Mouse (Mus musculus): ENCODE results near the gene Nkain2. TPM values are rescaled to one million over a fixed set of nuclear protein-coding genes. Genes with fewer than 3 reads are reported as not detected.

Gene Nkain2
- 0.33 and 1.00 TPM in 2 replicates for polyA plus RNA-seq (2014; fragmentation: Nextera tagmentation; extraction: Ambion mirVana)

- ATAC-seq (replicated peaks; ENCODE audit: insufficient number of reproducible peaks, low FRiP score, low TSS enrichment, low read depth) (peak; percentile 81), DNase-seq (ENCODE audit: low spot score) (peak; percentile 63)
- under 1% methylated on average over 48 of the region's 81 CpGs for WGBS
- no peaks in the 10 kb centered on the region for H3K36me3 ChIP-seq (replicated peaks; ENCODE audit: control insufficient read depth, insufficient read depth, low read depth, low read length)
- no peaks in the 10 kb centered on the region for H3K9me3 ChIP-seq (replicated peaks; ENCODE audit: control insufficient read depth, low read length)
- H3K4me2 ChIP-seq (ENCODE audit: low read depth, low read length) = peak within 1 kb of the TSS; percentile 96
- H3K27ac ChIP-seq (replicated peaks; ENCODE audit: low read depth, low read length) = no peak within 1 kb of the TSS
- no peaks in the 10 kb centered on the region for H3K27me3 ChIP-seq (ENCODE audit: control insufficient read depth, insufficient read depth, low read length)
- H3K4me3 ChIP-seq (ENCODE audit: low read depth, low read length) = peak within 1 kb of the TSS; percentile 76
- H3K9ac ChIP-seq (replicated peaks; ENCODE audit: low read length) = peak within 1 kb of the TSS; percentile 71
- no peaks in the 10 kb centered on the region for H3K4me1 ChIP-seq (ENCODE audit: control insufficient read depth, insufficient read depth, low read length)
Observed at GRCm38 (mm10) chr10:32889652-32890506, at the start of gene Nkain2. Gene Nkain2 (minus strand): TSS chr10:32890462.

GRCm38 (mm10) chr10:32939853-32940252 lies 49.6 kb upstream of the Nkain2 start:
- ATAC-seq (replicated peaks; ENCODE audit: insufficient number of reproducible peaks, low FRiP score, low TSS enrichment, low read depth) (no peak), DNase-seq (ENCODE audit: low spot score) (no peak)
- H3K4me2 ChIP-seq (ENCODE audit: low read depth, low read length) = no peak overlapping the region

GRCm38 (mm10) chr10:32895093-32895492 lies 4.8 kb upstream of the Nkain2 start:
- no peak overlapping the region for H3K4me2 ChIP-seq (ENCODE audit: low read depth, low read length)
- no peaks in the 10 kb centered on the region for H3K9me3 ChIP-seq (replicated peaks; ENCODE audit: control insufficient read depth, low read length)
- H3K36me3 ChIP-seq (replicated peaks; ENCODE audit: control insufficient read depth, insufficient read depth, low read depth, low read length) = no peaks in the 10 kb centered on the region
- no peak overlapping the region for H3K27ac ChIP-seq (replicated peaks; ENCODE audit: low read depth, low read length)
- DNase-seq (ENCODE audit: low spot score) (peak; percentile 39), ATAC-seq (replicated peaks; ENCODE audit: insufficient number of reproducible peaks, low FRiP score, low TSS enrichment, low read depth) (no peak)
- no peaks in the 10 kb centered on the region for H3K27me3 ChIP-seq (ENCODE audit: control insufficient read depth, insufficient read depth, low read length)
- no peak overlapping the region for H3K9ac ChIP-seq (replicated peaks; ENCODE audit: low read length)
- no peak overlapping the region for H3K4me3 ChIP-seq (ENCODE audit: low read depth, low read length)
- no peaks in the 10 kb centered on the region for H3K4me1 ChIP-seq (ENCODE audit: control insufficient read depth, insufficient read depth, low read length)

More at GRCm38 (mm10) chr10:32939853-32940252, 49.6 kb upstream of the Nkain2 start:
- Histone ChIP-seq H3K4me1 (ENCODE audit: control insufficient read depth, insufficient read depth, low read length) (no peaks in the 10 kb centered on the region), H3K36me3 (replicated peaks; ENCODE audit: control insufficient read depth, insufficient read depth, low read depth, low read length) (no peaks in the 10 kb centered on the region), H3K9ac (replicated peaks; ENCODE audit: low read length) (no peak overlapping the region), H3K27ac (replicated peaks; ENCODE audit: low read depth, low read length) (no peak overlapping the region), H3K4me3 (ENCODE audit: low read depth, low read length) (no peak overlapping the region), H3K27me3 (ENCODE audit: control insufficient read depth, insufficient read depth, low read length) (no peaks in the 10 kb centered on the region), H3K9me3 (replicated peaks; ENCODE audit: control insufficient read depth, low read length) (no peaks in the 10 kb centered on the region)
- WGBS = 90% methylated on average over 3 of the region's 3 CpGs

GRCm38 (mm10) chr10:32890507-32891131 lies 357 bp upstream of the Nkain2 start:
- Histone ChIP-seq H3K4me3 (ENCODE audit: low read depth, low read length) (peak overlapping the region; percentile 76), H3K4me1 (ENCODE audit: control insufficient read depth, insufficient read depth, low read length) (no peaks in the 10 kb centered on the region), H3K36me3 (replicated peaks; ENCODE audit: control insufficient read depth, insufficient read depth, low read depth, low read length) (no peaks in the 10 kb centered on the region), H3K27me3 (ENCODE audit: control insufficient read depth, insufficient read depth, low read length) (no peaks in the 10 kb centered on the region), H3K9ac (replicated peaks; ENCODE audit: low read length) (peak overlapping the region; percentile 71), H3K9me3 (replicated peaks; ENCODE audit: control insufficient read depth, low read length) (no peaks in the 10 kb centered on the region), H3K4me2 (ENCODE audit: low read depth, low read length) (peak overlapping the region; percentile 96), H3K27ac (replicated peaks; ENCODE audit: low read depth, low read length) (no peak overlapping the region)
- ATAC-seq (replicated peaks; ENCODE audit: insufficient number of reproducible peaks, low FRiP score, low TSS enrichment, low read depth) = peak; percentile 74
- DNase-seq (ENCODE audit: low spot score) = peak; percentile 67
- WGBS = 5% methylated on average over 13 of the region's 13 CpGs

- WGBS = 69% methylated on average over 6 of the region's 6 CpGs
- Histone ChIP-seq H3K9me3 (replicated peaks; ENCODE audit: control insufficient read depth, low read length) (no peaks in the 10 kb centered on the region), H3K4me3 (ENCODE audit: low read depth, low read length) (no peak overlapping the region), H3K27me3 (ENCODE audit: control insufficient read depth, insufficient read depth, low read length) (no peaks in the 10 kb centered on the region), H3K4me2 (ENCODE audit: low read depth, low read length) (no peak overlapping the region), H3K4me1 (ENCODE audit: control insufficient read depth, insufficient read depth, low read length) (no peaks in the 10 kb centered on the region), H3K27ac (replicated peaks; ENCODE audit: low read depth, low read length) (no peak overlapping the region), H3K9ac (replicated peaks; ENCODE audit: low read length) (no peak overlapping the region), H3K36me3 (replicated peaks; ENCODE audit: control insufficient read depth, insufficient read depth, low read depth, low read length) (no peaks in the 10 kb centered on the region)
- no peak for ATAC-seq (replicated peaks; ENCODE audit: insufficient number of reproducible peaks, low FRiP score, low TSS enrichment, low read depth)
- DNase-seq (ENCODE audit: low spot score) = no peak
Observed at GRCm38 (mm10) chr10:32881977-32882376, 8.3 kb downstream of the Nkain2 start.

GRCm38 (mm10) chr10:32870691-32871406 lies 19.4 kb downstream of the Nkain2 start:
- Histone ChIP-seq H3K36me3 (replicated peaks; ENCODE audit: control insufficient read depth, insufficient read depth, low read depth, low read length) (no peaks in the 10 kb centered on the region), H3K27ac (replicated peaks; ENCODE audit: low read depth, low read length) (no peak overlapping the region), H3K27me3 (ENCODE audit: control insufficient read depth, insufficient read depth, low read length) (no peaks in the 10 kb centered on the region), H3K4me3 (ENCODE audit: low read depth, low read length) (no peak overlapping the region), H3K9me3 (replicated peaks; ENCODE audit: control insufficient read depth, low read length) (no peaks in the 10 kb centered on the region), H3K4me1 (ENCODE audit: control insufficient read depth, insufficient read depth, low read length) (no peaks in the 10 kb centered on the region), H3K9ac (replicated peaks; ENCODE audit: low read length) (no peak overlapping the region), H3K4me2 (ENCODE audit: low read depth, low read length) (no peak overlapping the region)
- DNase-seq (ENCODE audit: low spot score) (no peak), ATAC-seq (replicated peaks; ENCODE audit: insufficient number of reproducible peaks, low FRiP score, low TSS enrichment, low read depth) (no peak)
- WGBS = 79% methylated on average over 1 of the region's 1 CpGs

GRCm38 (mm10) chr10:32869541-32869940 lies 20.7 kb downstream of the Nkain2 start:
- Histone ChIP-seq H3K4me1 (ENCODE audit: control insufficient read depth, insufficient read depth, low read length) (no peaks in the 10 kb centered on the region), H3K4me2 (ENCODE audit: low read depth, low read length) (no peak overlapping the region), H3K27me3 (ENCODE audit: control insufficient read depth, insufficient read depth, low read length) (no peaks in the 10 kb centered on the region), H3K27ac (replicated peaks; ENCODE audit: low read depth, low read length) (no peak overlapping the region), H3K9ac (replicated peaks; ENCODE audit: low read length) (no peak overlapping the region), H3K4me3 (ENCODE audit: low read depth, low read length) (no peak overlapping the region), H3K9me3 (replicated peaks; ENCODE audit: control insufficient read depth, low read length) (no peaks in the 10 kb centered on the region), H3K36me3 (replicated peaks; ENCODE audit: control insufficient read depth, insufficient read depth, low read depth, low read length) (no peaks in the 10 kb centered on the region)
- WGBS = 47% methylated on average over 1 of the region's 1 CpGs
- ATAC-seq (replicated peaks; ENCODE audit: insufficient number of reproducible peaks, low FRiP score, low TSS enrichment, low read depth) (no peak), DNase-seq (ENCODE audit: low spot score) (no peak)

Data from embryonic facial prominence, embryonic 11.5 days (tissue).